Mouse (Mus musculus): Measurements from ENCODE around the gene Il18r1.

DNA sequence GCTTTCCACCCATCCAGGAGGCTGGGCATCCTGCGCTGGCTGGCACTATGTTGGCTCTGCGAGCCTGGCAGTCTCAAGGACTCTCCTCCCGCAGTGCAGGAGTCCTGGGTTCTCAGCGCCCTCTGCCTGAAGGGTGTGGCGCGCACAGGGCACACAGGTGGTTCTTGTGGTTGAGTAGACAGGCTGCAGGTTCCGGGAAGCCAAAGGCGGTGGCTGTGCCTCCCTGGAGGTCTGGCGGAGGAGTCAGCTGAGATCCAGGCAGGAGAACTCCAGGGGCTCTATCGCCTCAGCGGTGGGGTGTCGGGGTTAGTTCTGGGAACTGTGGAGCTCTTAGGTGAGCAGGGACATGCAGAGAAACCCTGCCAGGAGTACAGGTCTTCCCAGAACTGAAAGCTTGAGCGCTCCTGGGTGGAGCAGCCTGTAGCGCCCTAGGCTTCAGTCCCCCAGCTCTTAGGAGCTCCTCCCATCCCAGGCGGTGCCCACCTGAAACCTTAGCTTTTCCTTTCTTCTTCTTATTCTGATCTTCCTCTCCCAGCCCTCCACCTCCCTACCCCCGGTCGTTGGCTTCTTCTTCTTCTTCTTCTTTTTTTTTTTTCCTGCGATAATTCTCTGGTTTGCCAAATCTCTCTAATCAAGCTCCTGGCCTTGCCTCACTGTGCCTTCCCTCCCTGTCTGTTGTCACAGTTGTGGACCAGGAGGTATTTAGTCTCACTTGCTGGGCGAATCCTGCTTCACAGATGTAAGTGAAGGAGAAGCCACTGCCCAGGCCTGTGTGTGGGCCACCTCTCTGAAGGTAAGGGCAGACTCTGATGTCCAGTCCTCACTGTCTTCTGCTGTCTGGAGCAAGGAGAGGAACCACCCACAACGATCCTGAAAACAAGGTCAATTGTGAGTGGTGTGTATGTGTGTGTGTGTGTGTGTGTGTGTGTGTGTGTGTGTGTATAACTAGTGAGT, at the start of gene Il18r1:
- no peak for TF ChIP-seq POLR2A (IDR thresholded peaks at IDR 0.05; ENCODE audit: insufficient read length, low read depth)
- no peak for TF ChIP-seq POLR2AphosphoS2 (IDR thresholded peaks at IDR 0.05; ENCODE audit: insufficient read length, low read depth)
- no peak for TF ChIP-seq CEBPB (IDR thresholded peaks at IDR 0.05; ENCODE audit: insufficient read depth, poor library complexity, severe bottlenecking)
- no peak for TF ChIP-seq E2F4 (IDR thresholded peaks at IDR 0.05; ENCODE audit: insufficient read depth)

Measured in myocyte (in vitro differentiated cells).